Mouse (Mus musculus): Measurements from ENCODE around the gene Fthl17e.
"Not testable (repeated sequence)": the region's sequence is repeated elsewhere in the genome, so short reads cannot be mapped to it uniquely, and the experiment has no call there.

The Fthl17e gene

DNA sequence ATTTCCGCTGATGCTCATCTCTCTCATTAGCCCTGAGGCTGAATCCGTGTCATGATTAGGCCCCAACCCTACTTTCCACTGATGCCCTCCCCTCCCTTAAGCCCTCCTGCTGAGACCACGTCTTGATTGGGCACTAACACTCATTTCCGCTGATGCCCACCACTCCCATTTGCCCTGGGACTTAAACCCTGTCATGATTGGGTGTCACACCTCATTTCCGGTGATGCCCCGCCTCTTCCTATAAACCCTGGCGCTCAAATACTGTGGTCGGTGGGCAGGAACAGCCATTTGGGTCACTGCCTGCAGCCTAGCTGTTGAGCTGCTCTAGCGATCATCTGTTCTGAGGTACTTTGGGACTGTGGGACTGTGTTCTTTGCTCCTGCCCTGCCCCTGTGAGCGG lies at the start of gene Fthl17e:
TSS of gene Fthl17e (plus strand) at position 301 of the 400 bp plus-strand sequence.
- DNase-seq (ENCODE audit: low spot score in 2 of 2), result not testable (repeated sequence)

DNA sequence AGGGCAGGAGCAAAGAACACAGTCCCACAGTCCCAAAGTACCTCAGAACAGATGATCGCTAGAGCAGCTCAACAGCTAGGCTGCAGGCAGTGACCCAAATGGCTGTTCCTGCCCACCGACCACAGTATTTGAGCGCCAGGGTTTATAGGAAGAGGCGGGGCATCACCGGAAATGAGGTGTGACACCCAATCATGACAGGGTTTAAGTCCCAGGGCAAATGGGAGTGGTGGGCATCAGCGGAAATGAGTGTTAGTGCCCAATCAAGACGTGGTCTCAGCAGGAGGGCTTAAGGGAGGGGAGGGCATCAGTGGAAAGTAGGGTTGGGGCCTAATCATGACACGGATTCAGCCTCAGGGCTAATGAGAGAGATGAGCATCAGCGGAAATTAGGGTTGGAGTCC lies 46.6 kb upstream of the Fthl17e start, which contains the start of gene Fthl17d:
TSS of gene Fthl17d (minus strand) at position 101 of the 400 bp plus-strand sequence.
- not testable (repeated sequence) for DNase-seq (ENCODE audit: low spot score in 2 of 2)

DNA sequence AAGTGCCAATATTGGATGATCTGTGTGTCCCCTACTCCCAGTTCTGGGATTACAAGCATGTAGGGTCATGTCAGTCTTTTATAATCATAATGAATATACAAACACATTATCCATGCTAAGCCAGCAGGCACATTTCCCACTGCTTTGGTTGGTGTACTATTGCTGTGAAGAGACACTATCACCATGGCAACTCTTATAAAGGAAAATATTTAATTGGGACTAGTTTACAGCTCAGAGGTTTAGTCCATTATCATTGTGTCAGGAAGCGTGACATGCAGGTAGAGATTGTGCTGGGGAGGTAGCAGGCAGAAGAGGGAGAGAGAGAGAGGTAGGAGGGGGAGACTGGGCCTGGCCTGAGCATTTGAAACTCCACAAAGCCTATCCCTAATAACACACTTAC lies 17.2 kb upstream of the Fthl17e start:
- DNase-seq (ENCODE audit: low spot score in 2 of 2), result no peak

DNA sequence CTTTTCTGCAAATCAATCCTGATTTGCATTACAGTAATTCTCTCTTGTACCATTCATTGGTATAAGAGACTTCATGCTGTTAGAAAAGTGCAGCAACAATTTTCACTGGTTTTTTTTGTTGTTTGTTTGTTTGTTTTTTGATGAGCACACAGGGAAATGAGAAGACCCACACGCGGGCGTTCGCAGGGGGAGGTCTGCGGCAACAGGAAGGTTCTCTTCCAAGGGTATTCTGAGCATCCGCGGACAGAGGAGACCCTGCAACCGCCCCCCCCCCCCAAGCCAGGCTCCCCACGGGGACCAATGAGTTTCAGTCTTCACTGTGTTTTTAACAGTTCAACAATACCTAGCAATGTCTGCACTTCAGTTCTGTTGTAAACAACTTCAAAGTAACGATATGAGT lies 13.8 kb upstream of the Fthl17e start:
- DNase-seq (ENCODE audit: low spot score in 2 of 2), result no peak

DNA sequence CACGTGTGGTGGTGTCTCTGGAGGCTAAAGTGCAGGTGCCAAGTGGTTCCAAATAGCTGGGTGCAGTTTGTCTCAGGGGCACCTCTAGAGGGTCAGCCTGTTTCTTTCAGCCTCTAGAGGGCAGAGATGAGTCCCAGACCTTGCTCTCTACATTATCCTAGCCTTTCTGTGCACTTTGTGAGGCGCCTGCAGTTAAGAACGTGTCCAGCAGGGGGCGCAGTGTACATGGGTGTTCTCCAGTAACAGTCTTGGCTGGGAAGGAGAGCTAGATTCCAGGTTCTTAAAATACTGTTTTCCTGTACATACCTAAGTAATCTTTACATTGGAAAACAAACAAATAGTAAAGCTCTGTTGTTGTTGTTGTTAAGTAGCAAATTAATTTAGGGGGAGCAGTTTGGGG lies 8.3 kb downstream of the Fthl17e start:
- DNase-seq (ENCODE audit: low spot score in 2 of 2), result not testable (repeated sequence)

DNA sequence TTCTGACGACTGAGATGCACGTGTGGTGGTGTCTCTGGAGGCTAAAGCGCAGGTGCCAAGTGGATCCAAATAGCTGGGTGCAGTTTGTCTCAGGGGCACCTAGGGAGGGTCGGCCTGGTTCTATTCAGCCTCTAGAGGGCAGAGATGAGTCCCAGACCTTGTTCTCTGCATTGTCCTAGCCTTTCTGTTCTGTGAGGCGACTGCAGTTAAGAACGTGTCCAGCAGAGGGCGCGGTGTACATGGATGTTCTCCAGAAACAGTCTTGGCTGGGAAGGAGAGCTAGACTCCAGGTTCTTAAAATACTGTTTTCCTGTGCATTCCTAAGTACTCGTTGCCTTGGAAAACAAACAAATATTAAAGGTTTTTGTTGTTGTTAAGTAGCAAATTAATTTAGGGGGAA lies 27.7 kb downstream of the Fthl17e start:
- peak in 1 of 2 experiments; percentile 50 for DNase-seq (ENCODE audit: low spot score in 2 of 2)

DNA sequence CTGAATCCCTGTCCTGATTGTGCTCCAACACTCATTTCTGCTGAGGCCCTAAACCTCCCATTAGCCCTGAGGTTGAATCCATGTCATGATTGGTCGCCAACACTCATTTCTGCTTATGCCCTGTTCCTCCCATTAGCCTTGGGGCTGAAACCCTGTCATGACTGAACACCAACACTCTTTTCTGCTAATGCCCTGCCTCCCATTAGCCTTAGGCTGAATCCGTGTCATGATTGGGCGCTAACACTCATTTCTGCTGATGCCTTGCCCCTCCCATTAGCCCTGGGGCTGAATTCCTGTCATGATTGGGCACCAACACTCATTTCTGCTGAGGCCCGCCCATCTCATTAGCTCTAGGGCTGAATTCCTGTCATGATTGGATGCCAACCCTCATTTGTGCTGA lies 28.8 kb downstream of the Fthl17e start:
- DNase-seq (ENCODE audit: low spot score in 2 of 2), result no peak

DNA sequence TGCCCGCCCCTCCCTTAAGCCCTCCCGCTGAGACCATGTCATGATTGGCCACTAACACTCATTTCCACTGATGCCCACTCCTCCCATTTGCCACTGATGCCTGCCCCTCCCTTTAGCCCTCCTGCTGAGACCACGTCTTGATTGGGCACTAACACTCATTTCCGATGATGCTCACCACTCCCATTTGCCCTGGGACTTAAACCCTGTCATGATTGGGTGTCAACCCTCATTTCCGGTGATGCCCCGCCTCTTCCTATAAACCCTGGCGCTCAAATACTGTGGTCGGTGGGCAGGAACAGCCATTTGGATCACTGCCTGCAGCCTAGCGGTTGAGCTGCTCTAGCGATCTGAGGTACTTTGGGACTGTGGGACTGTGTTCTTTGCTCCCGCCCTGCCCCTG lies 29.4 kb downstream of the Fthl17e start, which contains the start of gene Fthl17f:
TSS of gene Fthl17f (plus strand) at position 301 of the 400 bp plus-strand sequence.
- DNase-seq (ENCODE audit: low spot score in 2 of 2), result not testable (repeated sequence)

DNA sequence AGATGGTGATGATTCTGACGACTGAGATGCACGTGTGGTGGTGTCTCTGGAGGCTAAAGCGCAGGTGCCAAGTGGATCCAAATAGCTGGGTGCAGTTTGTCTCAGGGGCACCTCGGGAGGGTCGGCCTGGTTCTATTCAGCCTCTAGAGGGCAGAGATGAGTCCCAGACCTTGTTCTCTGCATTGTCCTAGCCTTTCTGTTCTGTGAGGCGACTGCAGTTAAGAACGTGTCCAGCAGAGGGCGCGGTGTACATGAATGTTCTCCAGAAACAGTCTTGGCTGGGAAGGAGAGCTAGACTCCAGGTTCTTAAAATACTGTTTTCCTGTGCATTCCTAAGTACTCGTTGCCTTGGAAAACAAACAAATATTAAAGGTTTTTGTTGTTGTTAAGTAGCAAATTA lies 44.4 kb downstream of the Fthl17e start:
- peak in 1 of 2 experiments; percentile 11 for DNase-seq (ENCODE audit: low spot score in 2 of 2)
